Mouse (Mus musculus): ENCODE measurements around the gene Aldh1l1.

DNA sequence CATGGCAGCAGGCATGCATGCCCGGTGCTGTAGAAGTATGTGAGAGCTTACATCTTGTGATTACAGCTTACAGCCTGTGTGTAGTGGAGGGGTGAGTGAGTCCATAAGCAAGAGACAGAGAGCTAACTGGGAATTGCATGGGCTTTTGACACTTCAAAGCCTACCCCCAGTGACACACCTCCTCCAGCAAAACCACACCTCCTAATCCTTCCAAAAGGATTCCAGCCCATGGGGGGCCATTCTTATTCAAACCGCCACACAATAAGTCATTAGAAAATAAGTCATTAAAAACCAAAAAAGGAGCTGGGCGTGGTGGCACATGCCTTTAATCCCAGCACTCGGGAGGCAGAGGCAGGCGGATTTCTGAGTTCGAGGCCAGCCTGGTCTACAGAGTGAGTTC, 162.2 kb downstream of the Aldh1l1 start:
- TF ChIP-seq CTCF (IDR thresholded peaks at IDR 0.05; ENCODE audit: insufficient read depth, low read length) (no peak), POLR2A (IDR thresholded peaks at IDR 0.05; ENCODE audit: borderline replicate concordance, extremely low read depth, low read depth, low read length) (no peak)
